Mouse (Mus musculus) limb, embryonic 14.5 days (tissue): ENCODE measurements around the gene Capsl. TPM values are rescaled to one million over a fixed set of nuclear protein-coding genes. Genes with fewer than 3 reads are reported as not detected.

Experiments
- ATAC-seq: fragments of 200-750 bp; cut with Nextera tagmentation; 2 replicates; pipeline ENCODE4 v1.8.0; 2017; ENCODE audit warnings: low read depth, moderate number of reproducible peaks, moderate TSS enrichment; ENCODE audit not compliant: low FRiP score
- DNase-seq: peaks from one replicate; pipeline ENCODE4 v3.0.0-alpha.2; 2015; ENCODE audit warnings: low spot score
- H3K27ac ChIP-seq: fragments of 300-500 bp; sonication (generic); replicated peaks from 2 replicates; pipeline ENCODE4 v1.5.1; 2014; ENCODE audit warnings: low read depth, mild to moderate bottlenecking, low read length, moderate library complexity, mixed read lengths
- H3K27me3 ChIP-seq: fragments of 300-500 bp; sonication (generic); 2 replicates; pipeline ENCODE4 v1.6.1; 2014; ENCODE audit warnings: low read length, mixed read lengths; ENCODE audit not compliant: control insufficient read depth, insufficient read depth
- H3K36me3 ChIP-seq: fragments of 300-500 bp; sonication (generic); 2 replicates; pipeline ENCODE4 v1.6.1; 2014; ENCODE audit warnings: mild to moderate bottlenecking, low read length, moderate library complexity, mixed read lengths; ENCODE audit not compliant: control insufficient read depth, insufficient read depth
- H3K4me1 ChIP-seq: fragments of 300-500 bp; sonication (generic); 2 replicates; pipeline ENCODE4 v1.6.1; 2014; ENCODE audit warnings: antibody characterized with exemption, low read length, mixed read lengths; ENCODE audit not compliant: control insufficient read depth, insufficient read depth
- H3K4me2 ChIP-seq: fragments of 300-500 bp; sonication (generic); replicated peaks from 2 replicates; pipeline ENCODE4 v1.6.1; 2014; ENCODE audit warnings: low read depth, mild to moderate bottlenecking, low read length, moderate library complexity; ENCODE audit not compliant: severe bottlenecking
- H3K4me3 ChIP-seq: fragments of 300-500 bp; sonication (generic); replicated peaks from 2 replicates; pipeline ENCODE4 v1.5.1; 2014; ENCODE audit warnings: low read length
- H3K9ac ChIP-seq: fragments of 300-500 bp; sonication (generic); 2 replicates; pipeline ENCODE4 v1.6.1; 2014; ENCODE audit warnings: mild to moderate bottlenecking, low read depth, low read length, moderate library complexity; ENCODE audit not compliant: severe bottlenecking
- H3K9me3 ChIP-seq: fragments of 300-500 bp; sonication (generic); 2 replicates; pipeline ENCODE4 v1.6.1; 2016; ENCODE audit warnings: low read length; ENCODE audit not compliant: control insufficient read depth
- POLR2A ChIP-seq: fragments of 200-500 bp; IDR thresholded peaks from 2 replicates; pipeline ENCODE4 v1.8.0; 2012; ENCODE audit warnings: inconsistent platforms, mild to moderate bottlenecking, moderate library complexity, borderline replicate concordance; ENCODE audit not compliant: insufficient read depth, insufficient read length; ENCODE audit errors: extremely low read depth
- WGBS: fragments of 180-500 bp; shearing (Covaris S2); extraction: QIAGEN DNeasy Blood & Tissue Kit; methylation state at CpG from one replicate; pipeline ENCODE4 v1.1.7; 2014; 5-methylcytosine and 5-hydroxymethylcytosine counted together
- polyA plus RNA-seq, 2 experiments: library from polyadenylated mRNA; depleted of rRNA in 1 of 2; stranded (reverse) in 1 of 2; unstranded in 1 of 2; fragments of >200 nt; fragmentation: Nextera tagmentation in 1 of 2; extraction: Ambion mirVana in 1 of 2; gene quantifications; 2 replicates each; pipeline versions ENCODE4 v1.2.1 to v1.2.3; 2012 to 2014

The Capsl gene
- polyA plus RNA-seq, 2 experiments: 0.57 to 1.7 TPM

GRCm38 (mm10) chr15:9471053-9471685, 35.3 kb downstream of the Capsl start:
- DNase-seq: no peak
- Histone ChIP-seq H3K36me3 (no peaks in the 10 kb centered on the region), H3K9me3 (no peaks in the 10 kb centered on the region), H3K9ac (no peak overlapping the region), H3K4me3 (no peak overlapping the region), H3K4me1 (no peaks in the 10 kb centered on the region), H3K27ac (no peak overlapping the region), H3K27me3 (no peaks in the 10 kb centered on the region), H3K4me2 (no peak overlapping the region)
- TF ChIP-seq POLR2A: no peak
- ATAC-seq: no peak
- 78% methylated on average over 4 of the region's 4 CpGs for WGBS

GRCm38 (mm10) chr15:9472167-9472566, 36.3 kb downstream of the Capsl start:
- H3K27ac ChIP-seq: no peak overlapping the region
- no peak overlapping the region for H3K4me2 ChIP-seq
- no peak overlapping the region for H3K4me3 ChIP-seq
- H3K9me3 ChIP-seq: no peaks in the 10 kb centered on the region
- 54% methylated on average over 3 of the region's 3 CpGs for WGBS
- H3K9ac ChIP-seq: no peak overlapping the region
- no peaks in the 10 kb centered on the region for H3K27me3 ChIP-seq
- H3K4me1 ChIP-seq: no peaks in the 10 kb centered on the region
- H3K36me3 ChIP-seq: no peaks in the 10 kb centered on the region
- TF ChIP-seq POLR2A: no peak
- DNase-seq (no peak), ATAC-seq (no peak)

GRCm38 (mm10) chr15:9472618-9473017, 36.8 kb downstream of the Capsl start:
- H3K4me1 ChIP-seq: no peaks in the 10 kb centered on the region
- no peak overlapping the region for H3K4me2 ChIP-seq
- 73% methylated on average over 3 of the region's 3 CpGs for WGBS
- no peaks in the 10 kb centered on the region for H3K9me3 ChIP-seq
- H3K27ac ChIP-seq: no peak overlapping the region
- no peak for DNase-seq
- no peak overlapping the region for H3K9ac ChIP-seq
- no peaks in the 10 kb centered on the region for H3K36me3 ChIP-seq
- no peak for ATAC-seq
- TF ChIP-seq POLR2A: no peak
- no peak overlapping the region for H3K4me3 ChIP-seq
- H3K27me3 ChIP-seq: no peaks in the 10 kb centered on the region

GRCm38 (mm10) chr15:9473188-9473587, 37.4 kb downstream of the Capsl start:
- Histone ChIP-seq H3K4me1 (no peaks in the 10 kb centered on the region), H3K9me3 (no peaks in the 10 kb centered on the region), H3K4me3 (no peak overlapping the region), H3K27me3 (no peaks in the 10 kb centered on the region), H3K36me3 (no peaks in the 10 kb centered on the region), H3K4me2 (no peak overlapping the region), H3K27ac (no peak overlapping the region), H3K9ac (no peak overlapping the region)
- 88% methylated on average over 1 of the region's 1 CpGs for WGBS
- DNase-seq: no peak
- no peak for TF ChIP-seq POLR2A
- no peak for ATAC-seq

- Histone ChIP-seq H3K36me3 (no peaks in the 10 kb centered on the region), H3K4me3 (no peak overlapping the region), H3K4me2 (no peak overlapping the region), H3K9me3 (no peaks in the 10 kb centered on the region), H3K27me3 (no peaks in the 10 kb centered on the region), H3K27ac (no peak overlapping the region), H3K9ac (no peak overlapping the region), H3K4me1 (no peaks in the 10 kb centered on the region)
- ATAC-seq: no peak
- DNase-seq: no peak
- TF ChIP-seq POLR2A: no peak
- WGBS: 93% methylated on average over 2 of the region's 2 CpGs
Measured at GRCm38 (mm10) chr15:9489417-9490118, 53.7 kb downstream of the Capsl start.

GRCm38 (mm10) chr15:9492077-9492476, 56.2 kb downstream of the Capsl start:
- H3K4me1 ChIP-seq: no peaks in the 10 kb centered on the region
- H3K27me3 ChIP-seq: no peaks in the 10 kb centered on the region
- DNase-seq (no peak), ATAC-seq (no peak)
- TF ChIP-seq POLR2A: no peak
- WGBS: 66% methylated on average over 3 of the region's 3 CpGs
- no peak overlapping the region for H3K27ac ChIP-seq
- H3K9ac ChIP-seq: no peak overlapping the region
- no peaks in the 10 kb centered on the region for H3K9me3 ChIP-seq
- H3K4me3 ChIP-seq: no peak overlapping the region
- H3K4me2 ChIP-seq: no peak overlapping the region
- H3K36me3 ChIP-seq: no peaks in the 10 kb centered on the region

Other genes with a start within 250 kb of the Capsl start
- gene Ugt3a1, start 159.1 kb upstream of the Capsl start, polyA plus RNA-seq (2012; rRNA removed): 0.03 TPM in 1 of 2 replicates, not detected in the other
- gene Ugt3a1, start 159.1 kb upstream of the Capsl start, polyA plus RNA-seq (2014; fragmentation: Nextera tagmentation; extraction: Ambion mirVana): not detected in 2 replicates
- not detected in 2 replicates for gene Ugt3a2, start 100.5 kb upstream of the Capsl start, polyA plus RNA-seq (2012; rRNA removed)
- gene Ugt3a2, start 100.5 kb upstream of the Capsl start, polyA plus RNA-seq (2014; fragmentation: Nextera tagmentation; extraction: Ambion mirVana): not detected in 2 replicates
- gene Il7r, start 94.1 kb downstream of the Capsl start, polyA plus RNA-seq (2012; rRNA removed): 0.12 and 0.13 TPM in 2 replicates
- 0.07 TPM in 1 of 2 replicates, not detected in the other for gene Il7r, start 94.1 kb downstream of the Capsl start, polyA plus RNA-seq (2014; fragmentation: Nextera tagmentation; extraction: Ambion mirVana)